Mouse (Mus musculus): ENCODE data around the gene 4632433K11Rik. TPM values are rescaled to one million over a fixed set of nuclear protein-coding genes. Genes with fewer than 3 reads are reported as not detected.

The 4632433K11Rik gene
- total and polyA plus RNA-seq, 3 experiments: not detected

DNA sequence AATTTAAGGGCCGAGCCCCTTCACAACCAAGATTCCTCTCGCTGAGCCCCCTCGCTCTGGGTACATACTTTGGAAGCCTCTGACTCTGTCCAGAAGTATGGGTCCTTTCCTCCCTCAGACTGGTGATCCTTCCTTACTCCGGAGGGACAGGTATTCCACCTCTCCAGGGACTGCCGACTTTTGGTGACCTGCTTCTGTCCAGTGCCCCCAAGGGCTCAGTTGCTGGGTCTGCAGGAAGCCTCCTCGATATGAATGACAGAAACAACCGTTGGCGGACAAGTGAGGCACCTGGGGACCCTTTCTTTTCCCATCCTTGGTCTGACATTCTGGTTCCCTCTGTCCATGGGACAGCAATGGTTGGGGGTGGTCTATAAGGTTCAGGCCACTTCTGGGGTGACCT lies 23.5 kb downstream of the 4632433K11Rik start:
- no peak for TF ChIP-seq ZNF384 (IDR thresholded peaks at IDR 0.05; ENCODE audit: low read depth, low read length)
- TF ChIP-seq ZC3H11A (IDR thresholded peaks at IDR 0.05; ENCODE audit: low read depth, low read length): no peak
- no peak for TF ChIP-seq MYC (IDR thresholded peaks at IDR 0.05; ENCODE audit: low read depth, low read length)
- TF ChIP-seq CHD1 (IDR thresholded peaks at IDR 0.05; ENCODE audit: low read depth, low read length): no peak
- TF ChIP-seq MAZ (IDR thresholded peaks at IDR 0.05; ENCODE audit: low read depth, low read length): no peak
- TF ChIP-seq MAFK (IDR thresholded peaks at IDR 0.05; ENCODE audit: insufficient replicate concordance, low read length): no peak
- no peak overlapping the region for H3K27ac ChIP-seq (ENCODE audit: insufficient read depth, low read depth)
- no peaks in the 10 kb centered on the region for H3K27me3 ChIP-seq (replicated peaks)
- H3K4me3 ChIP-seq (replicated peaks in 1 of 3; ENCODE audit: low read depth in 2 of 3, low read length in 2 of 3, poor library complexity in 1 of 3): no peak overlapping the region
- in situ Hi-C loops (cut with MboI; ENCODE audit: low pct_ligation_motif_present, low pct_unique_long_range_greater_than_20kb, low sequenced_read_pairs) (no loop called here), dilution Hi-C loops (cut with MboI; ENCODE audit: extremely low pct_ligation_motif_present, extremely low pct_unique_long_range_greater_than_20kb, low sequenced_read_pairs) (no loop called here)
- no peak overlapping the region for H3K4me2 ChIP-seq (ENCODE audit: insufficient read depth, low read depth, poor library complexity, severe bottlenecking)
- peaks cover 2 to 27% of the 10 kb centered on the region in 2 experiments; a peak in 3 of 4 replicates for H3K4me1 ChIP-seq (ENCODE audit: control insufficient read depth in 1 of 2, insufficient read depth in 2 of 2)
- H3K36me3 ChIP-seq (replicated peaks in 1 of 2; ENCODE audit: control insufficient read depth in 1 of 2, insufficient read depth in 1 of 2, low read length in 1 of 2): peaks cover 0 to 16% of the 10 kb centered on the region in 2 experiments
- H3K9ac ChIP-seq (ENCODE audit: insufficient read depth, low read depth): no peak overlapping the region
- H3K79me2 ChIP-seq (replicated peaks; ENCODE audit: control insufficient read depth, extremely low read depth, insufficient read depth, poor library complexity, severe bottlenecking): no peaks in the 10 kb centered on the region
- H3K9me3 ChIP-seq (replicated peaks; ENCODE audit: low read length): no peaks in the 10 kb centered on the region
- no peak for DNase-seq (ENCODE audit: extremely low read depth)

- H3K79me2 ChIP-seq (replicated peaks; ENCODE audit: control insufficient read depth, extremely low read depth, insufficient read depth, poor library complexity, severe bottlenecking): peaks cover 3% of the 10 kb centered on the region
- H3K9ac ChIP-seq (ENCODE audit: insufficient read depth, low read depth): no peak overlapping the region
- no peaks in the 10 kb centered on the region for H3K27me3 ChIP-seq (replicated peaks)
- H3K4me1 ChIP-seq (ENCODE audit: control insufficient read depth in 1 of 2, insufficient read depth in 2 of 2): peaks cover 2 to 26% of the 10 kb centered on the region in 2 experiments; a peak in 3 of 4 replicates
- no peak overlapping the region for H3K4me3 ChIP-seq (replicated peaks in 1 of 3; ENCODE audit: low read depth in 2 of 3, low read length in 2 of 3, poor library complexity in 1 of 3)
- in situ Hi-C loops (cut with MboI; ENCODE audit: low pct_ligation_motif_present, low pct_unique_long_range_greater_than_20kb, low sequenced_read_pairs) (no loop called here), dilution Hi-C loops (cut with MboI; ENCODE audit: extremely low pct_ligation_motif_present, extremely low pct_unique_long_range_greater_than_20kb, low sequenced_read_pairs) (no loop called here)
- no peak overlapping the region for H3K4me2 ChIP-seq (ENCODE audit: insufficient read depth, low read depth, poor library complexity, severe bottlenecking)
- TF ChIP-seq SMC3 (IDR thresholded peaks at IDR 0.05; ENCODE audit: low read depth, low read length) (peak; percentile 47), PAX5 (IDR thresholded peaks at IDR 0.05; ENCODE audit: low read length) (no peak), IRF4 (IDR thresholded peaks at IDR 0.05; ENCODE audit: low read depth, low read length) (no peak), CTCF (conservative IDR thresholded peaks at IDR 0.05 in 1 of 2, IDR thresholded peaks at IDR 0.05 in 1 of 2; ENCODE audit: low read depth in 2 of 2, low read length in 2 of 2) (peak in 1 of 2 experiments; percentile 60; a peak in 2 of 4 replicates), KAT2A (IDR thresholded peaks at IDR 0.05; ENCODE audit: insufficient replicate concordance, low read length) (no peak), E2F4 (IDR thresholded peaks at IDR 0.05; ENCODE audit: insufficient replicate concordance, low read depth, low read length) (no peak), BHLHE40 (IDR thresholded peaks at IDR 0.05; ENCODE audit: low read depth, low read length) (no peak), POLR2A (IDR thresholded peaks at IDR 0.05; ENCODE audit: low read depth, low read length) (no peak), ZC3H11A (IDR thresholded peaks at IDR 0.05; ENCODE audit: low read depth, low read length) (no peak), NRF1 (IDR thresholded peaks at IDR 0.05; ENCODE audit: low read depth, low read length) (no peak), MYC (IDR thresholded peaks at IDR 0.05; ENCODE audit: low read depth, low read length) (peak; percentile 63), RAD21 (IDR thresholded peaks at IDR 0.05; ENCODE audit: low read depth, low read length) (peak; percentile 9), CHD1 (IDR thresholded peaks at IDR 0.05; ENCODE audit: low read depth, low read length) (no peak), ETS1 (conservative IDR thresholded peaks at IDR 0.05; ENCODE audit: low read depth, low read length) (no peak), TBP (conservative IDR thresholded peaks at IDR 0.05; ENCODE audit: low read depth, low read length) (no peak), MAX (IDR thresholded peaks at IDR 0.05; ENCODE audit: low read length) (peak; percentile 86), USF1 (IDR thresholded peaks at IDR 0.05; ENCODE audit: low read depth, low read length) (no peak), GABPA (IDR thresholded peaks at IDR 0.05; ENCODE audit: insufficient replicate concordance, low read depth, low read length) (no peak), MEF2A (IDR thresholded peaks at IDR 0.05; ENCODE audit: borderline replicate concordance, low read depth, low read length) (no peak)
- H3K9me3 ChIP-seq (replicated peaks; ENCODE audit: low read length): no peaks in the 10 kb centered on the region
- peak; percentile 60 for DNase-seq (ENCODE audit: extremely low read depth)
- no peak overlapping the region for H3K27ac ChIP-seq (ENCODE audit: insufficient read depth, low read depth)
- peaks cover 0 to 15% of the 10 kb centered on the region in 2 experiments for H3K36me3 ChIP-seq (replicated peaks in 1 of 2; ENCODE audit: control insufficient read depth in 1 of 2, insufficient read depth in 1 of 2, low read length in 1 of 2)
Measured at GRCm38 (mm10) chr7:5057804-5058203, 23.9 kb downstream of the 4632433K11Rik start.
